Mouse (Mus musculus) brain, embryonic 14.5 days (tissue): ENCODE measurements around the gene Nckap5.

ENCODE experiments used
- CTCF ChIP-seq: fragments of 200-500 bp; IDR thresholded peaks from 2 replicates; pipeline ENCODE4 v1.5.1; 2012; ENCODE audit warnings: inconsistent platforms, mild to moderate bottlenecking, moderate library complexity, borderline replicate concordance; ENCODE audit not compliant: insufficient read depth, insufficient read length; ENCODE audit errors: extremely low read depth
- POLR2A ChIP-seq: fragments of 200-500 bp; IDR thresholded peaks from 2 replicates; pipeline ENCODE4 v1.6.1; 2012; ENCODE audit warnings: mild to moderate bottlenecking, inconsistent platforms, borderline replicate concordance; ENCODE audit not compliant: poor library complexity, insufficient read depth, insufficient read length, severe bottlenecking; ENCODE audit errors: extremely low read depth

DNA sequence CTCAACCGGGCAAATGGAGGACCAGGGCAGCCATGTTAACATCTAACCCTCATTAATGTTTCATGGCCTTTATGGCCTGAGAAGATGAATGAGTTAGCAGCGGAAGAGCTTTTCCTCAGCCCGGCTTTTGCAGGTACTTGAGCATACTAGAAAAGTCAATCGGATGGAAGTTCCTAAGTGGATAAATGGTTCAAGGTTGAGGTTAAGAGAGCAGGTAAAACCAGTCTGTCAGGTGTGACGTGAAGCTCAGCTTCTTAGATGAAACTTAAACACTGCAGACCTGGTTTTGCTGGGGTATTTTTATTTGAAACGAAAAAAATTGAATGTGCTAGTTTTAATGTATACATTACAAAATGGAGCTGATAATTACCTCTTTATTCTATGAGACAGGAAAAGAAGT is 671.3 kb downstream of the Nckap5 start:
- TF ChIP-seq CTCF (no peak), POLR2A (no peak)
